Mouse (Mus musculus) hindbrain, embryonic 16.5 days (tissue): ENCODE data around the gene Apol9b. TPM values are rescaled to one million over a fixed set of nuclear protein-coding genes. Genes with fewer than 3 reads are reported as not detected.
"Not testable (repeated sequence)": the region's sequence is repeated elsewhere in the genome, so short reads cannot be mapped to it uniquely, and the experiment has no call there.

Experiments used
- ATAC-seq: fragments of 200-750 bp; cut with Nextera tagmentation; 2 replicates; pipeline ENCODE4 v1.8.0; 2017; ENCODE audit warnings: moderate TSS enrichment, moderate library complexity
- H3K27ac ChIP-seq: fragments of 300-500 bp; sonication (generic); 2 replicates; pipeline ENCODE4 v1.5.1; 2014; ENCODE audit warnings: low read depth, mild to moderate bottlenecking, control low read depth, low read length, moderate library complexity
- H3K27me3 ChIP-seq: fragments of 300-500 bp; sonication (generic); replicated peaks from 2 replicates; pipeline ENCODE4 v1.6.1; 2014; ENCODE audit warnings: low read length; ENCODE audit not compliant: control insufficient read depth, insufficient read depth
- H3K36me3 ChIP-seq: fragments of 300-500 bp; sonication (generic); 2 replicates; pipeline ENCODE4 v1.6.1; 2014; ENCODE audit warnings: mild to moderate bottlenecking, low read length, moderate library complexity, mixed read lengths; ENCODE audit not compliant: control insufficient read depth, insufficient read depth
- H3K4me1 ChIP-seq: fragments of 300-500 bp; sonication (generic); 2 replicates; pipeline ENCODE4 v1.6.1; 2014; ENCODE audit warnings: low read depth, low read length; ENCODE audit not compliant: control insufficient read depth, insufficient read depth
- H3K4me2 ChIP-seq: fragments of 300-500 bp; sonication (generic); 2 replicates; pipeline ENCODE4 v1.6.1; 2014; ENCODE audit warnings: mild to moderate bottlenecking, low read length, control low read depth, moderate library complexity
- H3K4me3 ChIP-seq: fragments of 300-500 bp; sonication (generic); 2 replicates; pipeline ENCODE4 v1.5.1; 2014; ENCODE audit warnings: mild to moderate bottlenecking, low read length, control low read depth, moderate library complexity
- H3K9ac ChIP-seq: fragments of 300-500 bp; sonication (generic); 2 replicates; pipeline ENCODE4 v1.6.1; 2014; ENCODE audit warnings: low read depth, mild to moderate bottlenecking, control low read depth, low read length, moderate library complexity
- H3K9me3 ChIP-seq: fragments of 300-500 bp; sonication (generic); 2 replicates; pipeline ENCODE4 v1.6.1; 2014; ENCODE audit warnings: mild to moderate bottlenecking, low read length, moderate library complexity; ENCODE audit not compliant: control insufficient read depth
- WGBS: fragments of 180-500 bp; shearing (Covaris S2); extraction: QIAGEN DNeasy Blood & Tissue Kit; methylation state at CpG from one replicate; pipeline ENCODE4 v1.1.7; 2014; 5-methylcytosine and 5-hydroxymethylcytosine counted together
- polyA plus RNA-seq: library from polyadenylated mRNA; unstranded; fragments of >200 nt; fragmentation: Nextera tagmentation; extraction: Ambion mirVana; gene quantifications from 2 replicates; pipeline ENCODE4 v1.2.1, GENCODE M21; 2015

Gene Apol9b
- polyA plus RNA-seq, 1 experiment from 2014 or later: 0.13 TPM

- not testable (repeated sequence) for H3K4me1 ChIP-seq, ATAC-seq
- 89% methylated on average over 6 of the region's 6 CpGs for WGBS
These were observed 12.7 kb downstream of the Apol9b start for GRCm38 (mm10) chr15:77741556-77741955.

GRCm38 (mm10) chr15:77744632-77745031, 15.8 kb downstream of the Apol9b start:
- no peak for ATAC-seq
- Histone ChIP-seq H3K4me3 (no peak overlapping the region), H3K9ac (no peak overlapping the region), H3K36me3 (no peaks in the 10 kb centered on the region), H3K4me1 (no peaks in the 10 kb centered on the region), H3K27me3 (no peaks in the 10 kb centered on the region), H3K4me2 (no peak overlapping the region), H3K9me3 (no peaks in the 10 kb centered on the region), H3K27ac (no peak overlapping the region)
- WGBS: 45% methylated on average over 5 of the region's 5 CpGs

More at GRCm38 (mm10) chr15:77741556-77741955, 12.7 kb downstream of the Apol9b start:
- H3K27me3 ChIP-seq, H3K4me3 ChIP-seq, H3K9ac ChIP-seq, H3K4me2 ChIP-seq, H3K27ac ChIP-seq, H3K36me3 ChIP-seq, H3K9me3 ChIP-seq: not testable (repeated sequence)

- Histone ChIP-seq H3K36me3 (no peaks in the 10 kb centered on the region), H3K4me3 (no peak overlapping the region), H3K27me3 (no peaks in the 10 kb centered on the region), H3K9ac (no peak overlapping the region), H3K4me2 (no peak overlapping the region), H3K27ac (no peak overlapping the region), H3K4me1 (no peaks in the 10 kb centered on the region), H3K9me3 (no peaks in the 10 kb centered on the region)
- no peak for ATAC-seq
These were observed 16.2 kb downstream of the Apol9b start for GRCm38 (mm10) chr15:77745081-77745480.

- WGBS: 87% methylated on average over 1 of the region's 1 CpGs
- no peak for ATAC-seq
- Histone ChIP-seq H3K4me1 (no peaks in the 10 kb centered on the region), H3K27me3 (no peaks in the 10 kb centered on the region), H3K4me2 (no peak overlapping the region), H3K9me3 (no peaks in the 10 kb centered on the region), H3K36me3 (no peaks in the 10 kb centered on the region), H3K27ac (no peak overlapping the region), H3K9ac (no peak overlapping the region), H3K4me3 (no peak overlapping the region)
These were observed 17.5 kb downstream of the Apol9b start for GRCm38 (mm10) chr15:77746326-77746725.

GRCm38 (mm10) chr15:77748414-77748813, 19.6 kb downstream of the Apol9b start:
- Histone ChIP-seq H3K4me2 (no peak overlapping the region), H3K4me3 (no peak overlapping the region), H3K9me3 (no peaks in the 10 kb centered on the region), H3K4me1 (no peaks in the 10 kb centered on the region), H3K36me3 (no peaks in the 10 kb centered on the region), H3K9ac (no peak overlapping the region), H3K27ac (no peak overlapping the region), H3K27me3 (no peaks in the 10 kb centered on the region)
- ATAC-seq: no peak
- 91% methylated on average over 3 of the region's 3 CpGs for WGBS

- no peak overlapping the region for H3K4me2 ChIP-seq
- H3K9ac ChIP-seq: no peak overlapping the region
- H3K27ac ChIP-seq: no peak overlapping the region
- no peaks in the 10 kb centered on the region for H3K36me3 ChIP-seq
- no peaks in the 10 kb centered on the region for H3K27me3 ChIP-seq
- H3K9me3 ChIP-seq: no peaks in the 10 kb centered on the region
- H3K4me1 ChIP-seq: no peaks in the 10 kb centered on the region
- ATAC-seq: no peak
- WGBS: 90% methylated on average over 10 of the region's 10 CpGs
- no peak overlapping the region for H3K4me3 ChIP-seq
These were observed 20.9 kb downstream of the Apol9b start for GRCm38 (mm10) chr15:77749717-77750116.

- H3K4me3 ChIP-seq: no peak overlapping the region
- H3K36me3 ChIP-seq: no peaks in the 10 kb centered on the region
- 33% methylated on average over 1 of the region's 1 CpGs for WGBS
- no peaks in the 10 kb centered on the region for H3K27me3 ChIP-seq
- no peak overlapping the region for H3K4me2 ChIP-seq
- no peak for ATAC-seq
- H3K9me3 ChIP-seq: no peaks in the 10 kb centered on the region
- H3K9ac ChIP-seq: no peak overlapping the region
- no peak overlapping the region for H3K27ac ChIP-seq
- no peaks in the 10 kb centered on the region for H3K4me1 ChIP-seq
These were observed 21.6 kb downstream of the Apol9b start for GRCm38 (mm10) chr15:77750461-77750860.

- H3K4me1 ChIP-seq: no peaks in the 10 kb centered on the region
- no peaks in the 10 kb centered on the region for H3K36me3 ChIP-seq
- H3K4me3 ChIP-seq: no peak overlapping the region
- H3K27me3 ChIP-seq: no peaks in the 10 kb centered on the region
- no peak overlapping the region for H3K4me2 ChIP-seq
- no peaks in the 10 kb centered on the region for H3K9me3 ChIP-seq
- no peak for ATAC-seq
- no peak overlapping the region for H3K9ac ChIP-seq
- WGBS: 47% methylated on average over 11 of the region's 11 CpGs
- no peak overlapping the region for H3K27ac ChIP-seq
These were observed 23.6 kb downstream of the Apol9b start for GRCm38 (mm10) chr15:77752443-77752842.

- ATAC-seq: no peak
- Histone ChIP-seq H3K27me3 (no peaks in the 10 kb centered on the region), H3K9me3 (no peaks in the 10 kb centered on the region), H3K4me3 (no peak overlapping the region), H3K9ac (no peak overlapping the region), H3K36me3 (peaks cover 3% of the 10 kb centered on the region; the same call in 1 of the 2 replicates), H3K4me1 (no peaks in the 10 kb centered on the region), H3K4me2 (no peak overlapping the region), H3K27ac (no peak overlapping the region)
- 42% methylated on average over 2 of the region's 2 CpGs for WGBS
These were observed 26.3 kb downstream of the Apol9b start for GRCm38 (mm10) chr15:77755132-77755531.

- H3K4me3 ChIP-seq: no peak overlapping the region
- no peak overlapping the region for H3K9ac ChIP-seq
- WGBS: 61% methylated on average over 2 of the region's 2 CpGs
- no peaks in the 10 kb centered on the region for H3K9me3 ChIP-seq
- no peak overlapping the region for H3K27ac ChIP-seq
- no peaks in the 10 kb centered on the region for H3K27me3 ChIP-seq
- ATAC-seq: no peak
- H3K36me3 ChIP-seq: peaks cover 5% of the 10 kb centered on the region; the same call in 1 of the 2 replicates
- H3K4me1 ChIP-seq: no peaks in the 10 kb centered on the region
- no peak overlapping the region for H3K4me2 ChIP-seq
These were observed 27.2 kb downstream of the Apol9b start for GRCm38 (mm10) chr15:77756081-77756480.
